Mouse (Mus musculus): ENCODE results near the gene Lamc1.
"Not testable (repeated sequence)": the region's sequence is repeated elsewhere in the genome, so short reads cannot be mapped to it uniquely, and the experiment has no call there.

Lamc1 gene

GRCm38 (mm10) chr1:153331796-153332443 lies 666 bp downstream of the Lamc1 start:
- no peak for DNase-seq (ENCODE audit: low read depth, low spot score)

- DNase-seq (ENCODE audit: low read depth, low spot score) = no peak
These were observed 1.4 kb downstream of the Lamc1 start for GRCm38 (mm10) chr1:153331206-153331605.

- no peak for DNase-seq (ENCODE audit: low read depth, low spot score)
These were observed 3.3 kb downstream of the Lamc1 start for GRCm38 (mm10) chr1:153329306-153329705.

- no peak for DNase-seq (ENCODE audit: low read depth, low spot score)
These were observed 5.5 kb downstream of the Lamc1 start for GRCm38 (mm10) chr1:153327063-153327462.

- no peak for DNase-seq (ENCODE audit: low read depth, low spot score)
These were observed 6.4 kb downstream of the Lamc1 start for GRCm38 (mm10) chr1:153326226-153326625.

- no peak for DNase-seq (ENCODE audit: low read depth, low spot score)
These were observed 11.2 kb downstream of the Lamc1 start for GRCm38 (mm10) chr1:153321404-153321803.

- no peak for DNase-seq (ENCODE audit: low read depth, low spot score)
These were observed 11.9 kb downstream of the Lamc1 start for GRCm38 (mm10) chr1:153320554-153321147.

- no peak for DNase-seq (ENCODE audit: low read depth, low spot score)
These were observed 12.5 kb downstream of the Lamc1 start for GRCm38 (mm10) chr1:153320121-153320520.

- DNase-seq (ENCODE audit: low read depth, low spot score) = no peak
These were observed 13.8 kb downstream of the Lamc1 start for GRCm38 (mm10) chr1:153318741-153319140.

- DNase-seq (ENCODE audit: low read depth, low spot score) = no peak
These were observed 14.3 kb downstream of the Lamc1 start for GRCm38 (mm10) chr1:153318287-153318686.

GRCm38 (mm10) chr1:153317486-153318260 lies 14.9 kb downstream of the Lamc1 start:
- no peak for DNase-seq (ENCODE audit: low read depth, low spot score)

- no peak for DNase-seq (ENCODE audit: low read depth, low spot score)
These were observed 15.6 kb downstream of the Lamc1 start for GRCm38 (mm10) chr1:153316956-153317355.

GRCm38 (mm10) chr1:153316286-153316685 lies 16.3 kb downstream of the Lamc1 start:
- no peak for DNase-seq (ENCODE audit: low read depth, low spot score)

GRCm38 (mm10) chr1:153315121-153315520 lies 17.5 kb downstream of the Lamc1 start:
- no peak for DNase-seq (ENCODE audit: low read depth, low spot score)

GRCm38 (mm10) chr1:153312992-153313391 lies 19.6 kb downstream of the Lamc1 start:
- DNase-seq (ENCODE audit: low read depth, low spot score) = no peak

- no peak for DNase-seq (ENCODE audit: low read depth, low spot score)
These were observed 22.4 kb downstream of the Lamc1 start for GRCm38 (mm10) chr1:153310190-153310589.

GRCm38 (mm10) chr1:153309310-153309709 lies 23.3 kb downstream of the Lamc1 start:
- no peak for DNase-seq (ENCODE audit: low read depth, low spot score)

- DNase-seq (ENCODE audit: low read depth, low spot score) = no peak
These were observed 23.7 kb downstream of the Lamc1 start for GRCm38 (mm10) chr1:153308915-153309296.

- DNase-seq (ENCODE audit: low read depth, low spot score) = no peak
These were observed 24.2 kb downstream of the Lamc1 start for GRCm38 (mm10) chr1:153308179-153308914.

GRCm38 (mm10) chr1:153307509-153308178 lies 24.9 kb downstream of the Lamc1 start:
- no peak for DNase-seq (ENCODE audit: low read depth, low spot score)

- DNase-seq (ENCODE audit: low read depth, low spot score) = not testable (repeated sequence)
These were observed 26.9 kb downstream of the Lamc1 start for GRCm38 (mm10) chr1:153305728-153306127.

Measured in retina, postnatal 7 days (tissue).